25 mouse cellular contexts compared by ENCODE assay signal in genomic region chr3:58124886-58125285, GRCm38 (mm10).
"Had no signal": no experiment of that assay in that cellular context is flagged by ENCODE, and none has a peak within 500 bp of the region (broad histone marks: within the 10 kb centered on the region; RNA-seq: fewer than 3 reads in every experiment).

No protein-coding gene starts in this region.

- H3K4me3 ChIP-seq: heart, adult 2 months; heart, embryonic 13.5 days; heart, embryonic 15.5 days; hindbrain, embryonic 13.5 days; kidney, embryonic 15.5 days; limb, embryonic 13.5 days; limb, embryonic 15.5 days; liver, embryonic 12.5 days had no signal

- H3K36me3 ChIP-seq: heart, embryonic 13.5 days; heart, embryonic 15.5 days; hindbrain, embryonic 13.5 days; kidney, embryonic 15.5 days; limb, embryonic 13.5 days; limb, embryonic 15.5 days; liver, embryonic 12.5 days had no signal

- H3K27ac ChIP-seq: heart, adult 2 months; heart, embryonic 13.5 days; heart, embryonic 15.5 days; hindbrain, embryonic 13.5 days; hindbrain, postnatal 0 days; kidney, embryonic 15.5 days; kidney, postnatal 0 days; limb, embryonic 13.5 days; limb, embryonic 15.5 days; liver, embryonic 12.5 days; liver, embryonic 14.5 days had no signal

- H3K27me3 ChIP-seq: heart, embryonic 13.5 days; heart, embryonic 15.5 days; hindbrain, embryonic 13.5 days; kidney, embryonic 15.5 days; limb, embryonic 15.5 days; liver, embryonic 12.5 days had no signal

- H3K4me1 ChIP-seq: liver, embryonic 12.5 days had no signal

- H3K4me2 ChIP-seq: heart, embryonic 11.5 days; heart, embryonic 13.5 days; heart, embryonic 15.5 days; hindbrain, embryonic 13.5 days; kidney, embryonic 15.5 days; limb, embryonic 13.5 days; limb, embryonic 15.5 days; liver, embryonic 12.5 days had no signal

- ATAC-seq: hindbrain, postnatal 0 days; intestine, embryonic 16.5 days; liver, embryonic 12.5 days had no signal

- H3K9me3 ChIP-seq: heart, embryonic 13.5 days; heart, embryonic 15.5 days; hindbrain, embryonic 13.5 days; kidney, embryonic 15.5 days; limb, embryonic 13.5 days; limb, embryonic 15.5 days; liver, embryonic 12.5 days had no signal

- H3K9ac ChIP-seq: heart, embryonic 13.5 days; heart, embryonic 15.5 days; hindbrain, embryonic 13.5 days; kidney, embryonic 15.5 days; limb, embryonic 13.5 days; limb, embryonic 15.5 days; liver, embryonic 12.5 days; liver, embryonic 14.5 days had no signal

- DNase-seq: gastrocnemius, postnatal 14 days; gastrocnemius, postnatal 36 days; heart, adult 11 months; heart, adult 2 months; heart, postnatal 14 days; heart, postnatal 36 days; kidney, adult 11 months; kidney, adult 2 months; kidney, adult 9 months; kidney, postnatal 14 days; kidney, postnatal 36 days; layer of hippocampus, adult 9-11 months; layer of hippocampus, postnatal 36 days had no signal
